Mouse (Mus musculus) thymus, postnatal 36 days (tissue): Measurements from ENCODE around the gene Gm21319.
"Not testable (repeated sequence)": the region's sequence is repeated elsewhere in the genome, so short reads cannot be mapped to it uniquely, and the experiment has no call there.

ENCODE experiments used
- DNase-seq, 2 experiments: peaks; one replicate each; pipeline ENCODE4 v3.0.0; 2022; ENCODE audit warnings: mixed read lengths in 2 of 2

The Gm21319 gene

GRCm38 (mm10) chr12:87775655-87776054, at the start of gene Gm21319:
TSS of gene Gm21319 (minus strand) at chr12:87775755.
- not testable (repeated sequence) for DNase-seq

GRCm38 (mm10) chr12:87816277-87816676, 40.7 kb upstream of the Gm21319 start, which contains the start of gene BB287469:
TSS of gene BB287469 (plus strand) at chr12:87816577.
- not testable (repeated sequence) for DNase-seq

DNA sequence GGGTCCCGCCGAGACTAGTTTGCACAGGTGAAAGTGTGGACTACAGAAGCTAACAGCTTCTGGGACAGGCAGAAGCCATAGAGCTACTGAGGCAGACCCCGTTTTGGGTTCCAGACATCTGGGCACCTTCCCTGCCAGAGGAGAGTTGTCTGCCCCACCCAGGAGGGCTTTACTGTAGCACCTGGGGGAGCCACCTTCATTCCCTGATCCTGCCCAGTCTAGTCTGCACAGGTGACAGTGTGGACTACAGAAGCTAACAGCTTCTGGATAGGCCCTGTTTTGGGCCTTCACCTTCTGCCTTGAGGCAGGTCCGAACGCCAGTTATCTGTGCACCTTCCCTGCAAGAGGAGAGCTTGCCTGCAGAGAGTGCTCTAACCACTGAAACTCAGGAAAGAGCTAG, 22.4 kb upstream of the Gm21319 start:
- not testable (repeated sequence) for DNase-seq

DNA sequence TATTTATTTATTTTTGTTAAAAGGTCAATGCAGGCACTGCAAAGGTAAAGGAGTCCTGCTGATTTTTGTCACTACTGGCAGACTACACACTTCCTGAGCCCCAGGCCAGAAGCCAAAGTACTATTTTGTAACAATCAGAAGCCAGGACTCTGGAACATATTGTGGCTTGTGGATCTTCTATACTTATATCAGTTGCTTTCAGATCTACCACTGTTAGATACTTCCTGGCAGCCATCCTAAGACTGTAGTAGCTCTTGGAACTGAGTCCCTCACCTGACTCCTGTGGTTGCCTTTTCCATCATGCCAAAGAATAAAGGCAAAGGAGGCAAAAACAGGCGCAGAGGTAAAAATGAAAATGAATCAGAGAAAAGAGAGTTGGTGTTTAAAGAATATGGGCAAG, 19.7 kb upstream of the Gm21319 start, which contains the start of gene Gm21936:
TSS of gene Gm21936 (plus strand) at position 301 of the 400 bp plus-strand sequence.
- DNase-seq = not testable (repeated sequence)
